ENCODE assay signal across 8 mouse cellular contexts in the genomic region with DNA sequence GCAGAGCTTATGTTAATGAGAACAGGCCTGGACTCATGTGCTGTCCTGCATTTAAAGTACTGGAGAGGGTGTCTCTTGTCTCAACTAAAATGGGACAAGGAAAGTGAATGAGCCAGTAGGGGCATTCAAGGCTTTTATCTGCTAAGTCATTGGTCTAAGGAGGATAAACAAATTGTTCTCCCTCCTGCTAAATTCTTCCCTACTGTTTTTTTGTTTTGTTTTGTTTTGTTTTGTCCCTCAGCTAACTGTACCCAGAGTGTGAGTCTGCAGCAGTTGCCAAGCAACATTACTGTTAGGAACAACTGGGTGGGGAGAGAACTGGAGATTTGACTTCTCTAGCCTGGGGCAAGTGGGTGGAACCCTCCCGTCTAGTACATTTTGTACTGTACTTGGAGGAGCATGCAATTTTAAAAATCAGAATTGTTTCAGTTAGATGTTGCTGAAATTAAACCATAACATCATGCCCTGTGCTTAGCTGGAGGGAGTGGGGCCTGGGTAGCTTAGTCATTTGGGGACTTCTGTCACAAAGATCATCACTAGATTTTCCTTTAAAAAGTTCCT. TPM values are rescaled to one million over a fixed set of nuclear protein-coding genes. Genes with fewer than 3 reads are reported as not detected.
DNase-seq lines count a peak whose midpoint lies in the region; ATAC-seq and TF ChIP-seq lines count a peak whose summit lies in the region.

No protein-coding gene starts in this region.

- TF ChIP-seq EP300 in stomach, postnatal 0 days (optimal IDR thresholded peaks at IDR 0.05): peak; percentile 88

- ATAC-seq in kidney, postnatal 0 days (replicated peaks; ENCODE audit: low FRiP score, low read depth): no peak
- ATAC-seq in stomach, postnatal 0 days (ENCODE audit: low FRiP score, low TSS enrichment): peak; percentile 22; the same call in 1 of the 2 replicates
- no peak for ATAC-seq in activated CD4-positive, CD25-positive, alpha-beta regulatory T cell, adult 4 months

- H3K4me1 ChIP-seq in kidney, postnatal 0 days (replicated peaks; ENCODE audit: insufficient read depth, low read length): no peaks in the 10 kb centered on the region
- H3K4me1 ChIP-seq in stomach, postnatal 0 days (replicated peaks; ENCODE audit: control insufficient read depth, insufficient read depth): no peaks in the 10 kb centered on the region; the same call in 1 of the 2 replicates

- no peaks in the 10 kb centered on the region for H3K9me3 ChIP-seq in kidney, postnatal 0 days (replicated peaks; ENCODE audit: low read length)
- H3K9me3 ChIP-seq in stomach, postnatal 0 days (ENCODE audit: control insufficient read depth, low read length): no peaks in the 10 kb centered on the region

- no peak overlapping the region for H3K4me3 ChIP-seq in kidney, postnatal 0 days (replicated peaks; ENCODE audit: low read depth, low read length)
- no peak overlapping the region for H3K4me3 ChIP-seq in stomach, postnatal 0 days (ENCODE audit: low read depth, low read length)

- H3K27ac ChIP-seq in kidney, postnatal 0 days: peak overlapping the region; percentile 51; the same call in 1 of the 2 replicates
- H3K27ac ChIP-seq in stomach, postnatal 0 days (replicated peaks): peak overlapping the region; percentile 3; the same call in 1 of the 2 replicates

- no peak overlapping the region for H3K9ac ChIP-seq in kidney, postnatal 0 days (ENCODE audit: low read depth, low read length)
- no peak overlapping the region for H3K9ac ChIP-seq in stomach, postnatal 0 days (ENCODE audit: low read length)

- H3K27me3 ChIP-seq in kidney, postnatal 0 days (ENCODE audit: insufficient read depth, low read length): no peaks in the 10 kb centered on the region
- no peaks in the 10 kb centered on the region for H3K27me3 ChIP-seq in stomach, postnatal 0 days (ENCODE audit: control insufficient read depth, insufficient read depth, low read length)

- H3K4me2 ChIP-seq in kidney, postnatal 0 days (ENCODE audit: low read length): no peak overlapping the region
- H3K4me2 ChIP-seq in stomach, postnatal 0 days (replicated peaks; ENCODE audit: low read depth): no peak overlapping the region

- peak; percentile 36 for DNase-seq in adrenal gland, postnatal 10 days
- DNase-seq in adrenal gland, adult 18-20 months (ENCODE audit: low spot score in 2 of 2): no peak
- peak; percentile 24 for DNase-seq in right cerebral cortex, adult 18-20 months
- DNase-seq in right cerebral cortex, adult 2 months (ENCODE audit: low spot score in 2 of 2): no peak
- peak; percentile 72 for DNase-seq in kidney, postnatal 0 days (ENCODE audit: low spot score)
- DNase-seq in stomach, postnatal 0 days (ENCODE audit: low spot score): peak; percentile 48
- DNase-seq in thymus, postnatal 36 days: no peak

- 46% methylated on average over 1 of the region's 1 CpGs for WGBS in kidney, postnatal 0 days
- 22% methylated on average over 1 of the region's 1 CpGs for WGBS in stomach, postnatal 0 days

- H3K36me3 ChIP-seq in kidney, postnatal 0 days (ENCODE audit: insufficient read depth, low read length): no peaks in the 10 kb centered on the region
- H3K36me3 ChIP-seq in stomach, postnatal 0 days (ENCODE audit: control insufficient read depth, insufficient read depth, low read length): no peaks in the 10 kb centered on the region

- TF ChIP-seq CTCF in kidney, postnatal 0 days (IDR thresholded peaks at IDR 0.05; ENCODE audit: low read depth): no peak
- 0 out of 2 replicates have a peak, but pooled peaks have one; percentile 4 for TF ChIP-seq CTCF in stomach, postnatal 0 days (IDR thresholded peaks at IDR 0.05; ENCODE audit: low read depth)

RNA-seq across cellular contexts. Expression of a gene that starts 5.0 kb away (rescaled TPM):
- total RNA-seq in adrenal gland, postnatal 10 days (2021): 10 to 100 TPM; 15.2 to 16.1 TPM
- 1 to 10 TPM; 5.2 to 7.3 TPM for total RNA-seq in adrenal gland, adult 18-20 months (2021)
- 15.4 and 16.9 TPM in 2 replicates for polyA plus RNA-seq in kidney, postnatal 0 days (2015; fragmentation: Nextera tagmentation; extraction: Ambion mirVana)
- 14.5 and 16.6 TPM in 2 replicates for polyA plus RNA-seq in stomach, postnatal 0 days (2015; fragmentation: Nextera tagmentation; extraction: Ambion mirVana)
- 1 to 10 TPM; 2.4 to 3.0 TPM for polyA plus RNA-seq in activated CD4-positive, CD25-positive, alpha-beta regulatory T cell, adult 4 months (2017; shearing (Covaris generic))

RNA-seq across cellular contexts. Expression of a gene that starts 55.8 kb away (rescaled TPM):
- 10 to 100 TPM; 10.3 to 14.9 TPM for total RNA-seq in adrenal gland, postnatal 10 days (2021)
- total RNA-seq in adrenal gland, adult 18-20 months (2021): 10 to 100 TPM; 12.1 to 14.2 TPM
- 10.5 and 12.0 TPM in 2 replicates for polyA plus RNA-seq in kidney, postnatal 0 days (2015; fragmentation: Nextera tagmentation; extraction: Ambion mirVana)
- 6.0 and 6.4 TPM in 2 replicates for polyA plus RNA-seq in stomach, postnatal 0 days (2015; fragmentation: Nextera tagmentation; extraction: Ambion mirVana)
- 10 to 100 TPM; 35.2 to 36.1 TPM for polyA plus RNA-seq in activated CD4-positive, CD25-positive, alpha-beta regulatory T cell, adult 4 months (2017; shearing (Covaris generic))

Comparison
In these comparisons a context has a peak if more than half of its experiments do, and no peak if none do; other contexts are left out.
1. DNase-seq: peak in adrenal gland, postnatal 10 days (single experiment), right cerebral cortex, adult 18-20 months (single experiment), kidney, postnatal 0 days (single experiment) and stomach, postnatal 0 days (single experiment); none in adrenal gland, adult 18-20 months (0 of 2), right cerebral cortex, adult 2 months (0 of 2) and thymus, postnatal 36 days (0 of 2).